Comparison of ENCODE assay signal across 8 mouse cellular contexts in the genomic region with DNA sequence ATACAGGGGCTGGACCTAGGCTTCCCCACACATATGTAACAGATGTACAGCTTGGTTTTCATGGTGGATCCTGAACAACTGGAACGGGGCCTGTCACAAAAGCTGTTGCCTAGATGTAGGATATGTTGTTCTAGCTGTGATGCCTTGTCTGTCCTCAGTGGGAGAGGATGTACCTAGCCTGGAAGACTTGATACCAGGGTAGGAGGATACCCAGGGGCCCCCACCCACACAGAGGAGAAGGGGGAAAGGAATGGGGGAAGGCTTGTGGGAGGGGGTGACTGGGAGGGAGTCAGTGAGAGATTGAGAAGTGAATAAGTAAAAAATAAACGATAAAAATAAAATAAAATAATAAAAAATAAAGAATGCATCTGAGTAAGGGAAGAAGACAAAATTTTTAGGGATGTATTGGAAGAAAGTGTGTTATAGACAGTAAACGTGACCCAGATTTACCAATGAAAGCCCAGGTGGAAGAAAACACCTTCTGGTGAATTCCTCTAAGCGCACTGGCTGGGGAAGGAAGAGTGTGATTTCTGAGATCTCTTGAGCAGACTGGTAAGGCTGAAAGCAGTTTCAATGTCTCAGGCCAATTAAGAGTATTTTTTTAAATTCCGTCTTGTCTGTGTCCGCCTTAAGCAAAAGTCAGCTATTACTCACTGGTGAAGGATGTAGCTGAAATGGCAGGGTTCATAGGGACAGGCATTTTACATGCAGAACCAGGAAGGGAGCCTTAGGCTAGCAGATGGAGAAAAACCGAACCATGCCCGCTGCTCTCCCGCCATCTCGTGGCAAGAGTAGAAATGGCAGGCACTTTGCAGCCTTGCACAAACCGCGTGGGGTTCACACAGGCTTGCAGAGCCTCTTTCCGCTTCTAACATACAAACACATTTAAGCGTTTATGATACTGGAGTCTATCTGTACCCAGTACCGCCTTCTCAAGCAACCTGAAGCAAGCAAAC. TPM values are rescaled to one million over a fixed set of nuclear protein-coding genes. Genes with fewer than 3 reads are reported as not detected.
DNase-seq lines count a peak whose midpoint lies in the region; ATAC-seq and TF ChIP-seq lines count a peak whose summit lies in the region.

No protein-coding gene starts in this region.

- DNase-seq in Muller cell, postnatal 12 days (ENCODE audit: inconsistent ontology term), result peak; percentile 66
- peak; percentile 51 for DNase-seq in cerebellum, adult 11-12 months
- DNase-seq in forebrain, postnatal 0 days, result peak; percentile 94
- peak; percentile 86 for DNase-seq in hindbrain, embryonic 10.5 days (ENCODE audit: low spot score)
- peak; percentile 68 to 91 for DNase-seq in layer of hippocampus, adult 8-10 months (ENCODE audit: low spot score in 2 of 2)
- DNase-seq in retina, embryonic 14.5 days (ENCODE audit: low spot score), result peak; percentile 89

- WGBS in forebrain, postnatal 0 days, result 25% methylated on average over 15 of the region's 15 CpGs
- WGBS in hindbrain, embryonic 10.5 days, result 35% methylated on average over 15 of the region's 15 CpGs
- WGBS in lung, embryonic 16.5 days, result 25% methylated on average over 15 of the region's 15 CpGs

- H3K27me3 ChIP-seq in forebrain, postnatal 0 days (ENCODE audit: insufficient read depth, low read length), result no peaks in the 10 kb centered on the region
- no peaks in the 10 kb centered on the region for H3K27me3 ChIP-seq in hindbrain, embryonic 10.5 days (ENCODE audit: insufficient read depth, poor library complexity, severe bottlenecking)
- no peaks in the 10 kb centered on the region for H3K27me3 ChIP-seq in lung, embryonic 16.5 days (ENCODE audit: control insufficient read depth, insufficient read depth, low read depth, low read length)

- no peak overlapping the region for H3K4me3 ChIP-seq in forebrain, postnatal 0 days (ENCODE audit: low read depth, low read length)
- H3K4me3 ChIP-seq in hindbrain, embryonic 10.5 days, result no peak overlapping the region
- H3K4me3 ChIP-seq in lung, embryonic 16.5 days (ENCODE audit: low read length), result no peak overlapping the region

- TF ChIP-seq CTCF in forebrain, postnatal 0 days (IDR thresholded peaks at IDR 0.05; ENCODE audit: low read depth), result peak; percentile 99

- H3K9me3 ChIP-seq in forebrain, postnatal 0 days (ENCODE audit: low read length), result no peaks in the 10 kb centered on the region
- H3K9me3 ChIP-seq in hindbrain, embryonic 10.5 days, result no peaks in the 10 kb centered on the region
- H3K9me3 ChIP-seq in lung, embryonic 16.5 days (ENCODE audit: control insufficient read depth, low read length), result no peaks in the 10 kb centered on the region

- no peak overlapping the region for H3K9ac ChIP-seq in forebrain, postnatal 0 days
- H3K9ac ChIP-seq in lung, embryonic 16.5 days (ENCODE audit: low read length), result no peak overlapping the region

- H3K27ac ChIP-seq in forebrain, postnatal 0 days (ENCODE audit: low read depth, low read length), result no peak overlapping the region
- no peak overlapping the region for H3K27ac ChIP-seq in hindbrain, embryonic 10.5 days
- no peak overlapping the region for H3K27ac ChIP-seq in lung, embryonic 16.5 days (ENCODE audit: low read length)

- ATAC-seq in forebrain, postnatal 0 days, result peak; percentile 98
- peak; percentile 69 for ATAC-seq in lung, embryonic 16.5 days (ENCODE audit: low read depth)
- ATAC-seq in erythroblast, adult 5-6 weeks (replicated peaks; ENCODE audit: low FRiP score, poor library complexity, severe bottlenecking), result no peak

- H3K4me1 ChIP-seq in forebrain, postnatal 0 days (ENCODE audit: insufficient read depth), result no peaks in the 10 kb centered on the region
- H3K4me1 ChIP-seq in hindbrain, embryonic 10.5 days (replicated peaks), result peaks cover under 1% of the 10 kb centered on the region; the same call in 1 of the 2 replicates
- no peaks in the 10 kb centered on the region for H3K4me1 ChIP-seq in lung, embryonic 16.5 days (replicated peaks; ENCODE audit: control insufficient read depth, insufficient read depth, low read length)

- H3K36me3 ChIP-seq in forebrain, postnatal 0 days (ENCODE audit: insufficient read depth), result no peaks in the 10 kb centered on the region
- no peaks in the 10 kb centered on the region for H3K36me3 ChIP-seq in hindbrain, embryonic 10.5 days
- H3K36me3 ChIP-seq in lung, embryonic 16.5 days (ENCODE audit: control insufficient read depth, insufficient read depth, low read length), result no peaks in the 10 kb centered on the region

- H3K4me2 ChIP-seq in forebrain, postnatal 0 days (ENCODE audit: low read depth), result no peak overlapping the region
- H3K4me2 ChIP-seq in lung, embryonic 16.5 days (ENCODE audit: low read depth, low read length), result no peak overlapping the region

RNA-seq across cellular contexts. Expression of a gene that starts 8.1 kb away (rescaled TPM):
- total RNA-seq in forebrain, postnatal 0 days (2014; rRNA removed), result 0.14 and 0.31 TPM in 2 replicates
- 0.08 and 0.10 TPM in 2 replicates for polyA plus RNA-seq in forebrain, postnatal 0 days (2015; fragmentation: Nextera tagmentation; extraction: Ambion mirVana)
- 0.08 TPM in 1 of 2 replicates, not detected in the other for polyA plus RNA-seq in hindbrain, embryonic 10.5 days (2016; fragmentation: Nextera tagmentation; extraction: Ambion mirVana)
- total RNA-seq in layer of hippocampus, adult 8-10 months (2022), result not detected
- not detected in 2 replicates for polyA plus RNA-seq in lung, embryonic 16.5 days (2015; fragmentation: Nextera tagmentation; extraction: Ambion mirVana)
- total RNA-seq in erythroblast, adult 5-6 weeks (2015; ENCODE audit: low replicate concordance), result not detected in 2 replicates
- not detected in 2 replicates for total RNA-seq in erythroblast, adult 5-6 weeks (2017; ENCODE audit: low replicate concordance)
